Mouse (Mus musculus): ENCODE measurements around the gene Agap3. TPM values are rescaled to one million over a fixed set of nuclear protein-coding genes. Genes with fewer than 3 reads are reported as not detected.

Gene Agap3
- polyA plus RNA-seq, 1 experiment: 44.7 TPM

- no peak overlapping the region for H3K4me3 ChIP-seq (ENCODE audit: extremely low read depth, insufficient read depth, insufficient read length)
- no peak overlapping the region for H3K27ac ChIP-seq (ENCODE audit: insufficient read depth, low read length)
- TF ChIP-seq POLR2A (IDR thresholded peaks at IDR 0.05; ENCODE audit: low read depth, low read length): no peak
- TF ChIP-seq CTCF (IDR thresholded peaks at IDR 0.05; ENCODE audit: extremely low read depth, insufficient read depth, insufficient read length, insufficient replicate concordance): no peak
- H3K27me3 ChIP-seq (ENCODE audit: control insufficient read depth, insufficient read depth, low read length): no peaks in the 10 kb centered on the region
- WGBS: 79% methylated on average over 7 of the region's 7 CpGs
- no peak for DNase-seq (ENCODE audit: low read depth in 1 of 2, low spot score in 2 of 2)
- H3K4me1 ChIP-seq (ENCODE audit: control insufficient read depth, insufficient read depth, insufficient read length): no peaks in the 10 kb centered on the region
- no peaks in the 10 kb centered on the region for H3K36me3 ChIP-seq (ENCODE audit: control insufficient read depth, insufficient read depth, low read length)
Observed at GRCm38 (mm10) chr5:24542643-24543042, 90.7 kb downstream of the Agap3 start.

- Histone ChIP-seq H3K4me1 (ENCODE audit: control insufficient read depth, insufficient read depth, insufficient read length) (no peaks in the 10 kb centered on the region), H3K4me3 (ENCODE audit: extremely low read depth, insufficient read depth, insufficient read length) (no peak overlapping the region), H3K27ac (ENCODE audit: insufficient read depth, low read length) (no peak overlapping the region), H3K27me3 (ENCODE audit: control insufficient read depth, insufficient read depth, low read length) (no peaks in the 10 kb centered on the region), H3K36me3 (ENCODE audit: control insufficient read depth, insufficient read depth, low read length) (no peaks in the 10 kb centered on the region)
- DNase-seq (ENCODE audit: low read depth in 1 of 2, low spot score in 2 of 2): no peak
- WGBS: 29% methylated on average over 26 of the region's 26 CpGs
- TF ChIP-seq POLR2A (IDR thresholded peaks at IDR 0.05; ENCODE audit: low read depth, low read length): no peak
- TF ChIP-seq CTCF (IDR thresholded peaks at IDR 0.05; ENCODE audit: extremely low read depth, insufficient read depth, insufficient read length, insufficient replicate concordance): no peak
Observed at GRCm38 (mm10) chr5:24550598-24551316, 98.8 kb downstream of the Agap3 start.

GRCm38 (mm10) chr5:24551317-24551688, 99.3 kb downstream of the Agap3 start:
- Histone ChIP-seq H3K27ac (ENCODE audit: insufficient read depth, low read length) (no peak overlapping the region), H3K4me1 (ENCODE audit: control insufficient read depth, insufficient read depth, insufficient read length) (no peaks in the 10 kb centered on the region), H3K36me3 (ENCODE audit: control insufficient read depth, insufficient read depth, low read length) (no peaks in the 10 kb centered on the region), H3K27me3 (ENCODE audit: control insufficient read depth, insufficient read depth, low read length) (no peaks in the 10 kb centered on the region), H3K4me3 (ENCODE audit: extremely low read depth, insufficient read depth, insufficient read length) (no peak overlapping the region)
- TF ChIP-seq POLR2A (IDR thresholded peaks at IDR 0.05; ENCODE audit: low read depth, low read length) (no peak), CTCF (IDR thresholded peaks at IDR 0.05; ENCODE audit: extremely low read depth, insufficient read depth, insufficient read length, insufficient replicate concordance) (no peak)
- WGBS: 59% methylated on average over 2 of the region's 2 CpGs
- no peak for DNase-seq (ENCODE audit: low read depth in 1 of 2, low spot score in 2 of 2)

Other genes with a start within 250 kb of the Agap3 start
- gene Kcnh2, start 100.6 kb upstream of the Agap3 start, polyA plus RNA-seq (2012; rRNA removed): 5.5 and 8.4 TPM in 2 replicates
- 8.4 and 8.5 TPM in 2 replicates for gene Nos3, start 87.4 kb upstream of the Agap3 start, polyA plus RNA-seq (2012; rRNA removed)
- gene Atg9b, start 60.0 kb upstream of the Agap3 start, polyA plus RNA-seq (2012; rRNA removed): 0.71 and 1.2 TPM in 2 replicates
- gene Abcb8, start 58.5 kb upstream of the Agap3 start, polyA plus RNA-seq (2012; rRNA removed): 31.3 and 35.7 TPM in 2 replicates
- gene Asic3, start 38.8 kb upstream of the Agap3 start, polyA plus RNA-seq (2012; rRNA removed): 0.14 and 0.26 TPM in 2 replicates
- 33.7 and 43.1 TPM in 2 replicates for gene Cdk5, start 28.6 kb upstream of the Agap3 start, polyA plus RNA-seq (2012; rRNA removed)
- gene Slc4a2, start 28.3 kb upstream of the Agap3 start, polyA plus RNA-seq (2012; rRNA removed): 47.5 and 50.5 TPM in 2 replicates
- gene Fastk, start 6.9 kb upstream of the Agap3 start, polyA plus RNA-seq (2012; rRNA removed): 170 and 212 TPM in 2 replicates
- 61.2 and 77.4 TPM in 2 replicates for gene Tmub1, start 4.3 kb upstream of the Agap3 start, polyA plus RNA-seq (2012; rRNA removed)
- gene Gbx1, start 75.0 kb downstream of the Agap3 start, polyA plus RNA-seq (2012; rRNA removed): not detected in 2 replicates
- gene Asb10, start 88.8 kb downstream of the Agap3 start, polyA plus RNA-seq (2012; rRNA removed): 0.07 and 0.08 TPM in 2 replicates
- gene 4931409K22Rik, start 104.6 kb downstream of the Agap3 start, polyA plus RNA-seq (2012; rRNA removed): not detected in 2 replicates
- gene Abcf2, start 125.3 kb downstream of the Agap3 start, polyA plus RNA-seq (2012; rRNA removed): 30.6 and 43.3 TPM in 2 replicates
- gene Chpf2, start 134.6 kb downstream of the Agap3 start, polyA plus RNA-seq (2012; rRNA removed): 30.0 and 38.9 TPM in 2 replicates
- 2.5 and 3.4 TPM in 2 replicates for gene Smarcd3, start 172.2 kb downstream of the Agap3 start, polyA plus RNA-seq (2012; rRNA removed)
- 33.8 and 48.8 TPM in 2 replicates for gene Nub1, start 233.4 kb downstream of the Agap3 start, polyA plus RNA-seq (2012; rRNA removed)